Mouse (Mus musculus) kidney, adult 2 months (tissue): ENCODE measurements at regions not wholly inside any gene's neighbourhood (a gene's known extent, or its start where the extent isn't known, plus 50 kb on each side); places are given as distances from the start of the nearest gene placed in this dataset.

Experiments
- CTCF ChIP-seq: fragments of 200-500 bp; conservative IDR thresholded peaks from 2 replicates; pipeline ENCODE4 v1.5.1; 2011; ENCODE audit warnings: low read depth, mild to moderate bottlenecking, control low read depth, low read length, moderate library complexity, mixed read lengths; ENCODE audit not compliant: insufficient read depth, insufficient read length
- POLR2A ChIP-seq: fragments of 200-500 bp; IDR thresholded peaks from one replicate; pipeline ENCODE4 v1.6.1; 2011; ENCODE audit warnings: low read depth, low read length, control low read depth

DNA sequence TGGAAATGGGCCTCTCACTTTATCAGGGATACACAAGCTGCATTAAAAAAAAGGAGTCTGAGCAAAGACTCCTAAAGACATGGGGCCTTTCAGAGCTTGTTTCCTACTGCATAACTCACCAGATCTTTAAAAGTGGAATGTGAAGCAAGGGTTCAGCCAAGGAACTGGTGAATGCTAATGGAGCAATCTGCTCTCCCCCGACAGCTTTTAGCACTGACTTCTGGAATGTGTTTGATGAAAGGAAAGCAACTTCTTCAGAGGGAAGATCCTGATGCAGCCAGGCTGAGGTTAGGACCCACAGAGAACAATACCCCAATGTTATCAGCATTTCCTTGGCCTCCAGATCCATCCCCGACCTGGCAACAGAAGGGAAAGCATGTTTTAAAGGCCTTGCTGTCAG is 154.4 kb upstream of the Bmp2 start:
- TF ChIP-seq CTCF (no peak), POLR2A (no peak)
